Mouse (Mus musculus) forebrain, embryonic 15.5 days (tissue): Measurements from ENCODE around the gene Zkscan6. TPM values are rescaled to one million over a fixed set of nuclear protein-coding genes. Genes with fewer than 3 reads are reported as not detected.

Source experiments
- ATAC-seq: fragments of 200-750 bp; cut with Nextera tagmentation; replicated peaks from 2 replicates; pipeline ENCODE4 v1.8.0; 2017; ENCODE audit warnings: mild to moderate bottlenecking, moderate TSS enrichment, moderate library complexity
- H3K27ac ChIP-seq: fragments of 300-500 bp; sonication (generic); replicated peaks from 2 replicates; pipeline ENCODE4 v1.5.1; 2015; ENCODE audit warnings: mild to moderate bottlenecking, inconsistent platforms
- H3K27me3 ChIP-seq: fragments of 300-500 bp; sonication (generic); 2 replicates; pipeline ENCODE4 v1.6.1; 2015; ENCODE audit warnings: inconsistent platforms
- H3K36me3 ChIP-seq: fragments of 300-500 bp; sonication (generic); 2 replicates; pipeline ENCODE4 v1.6.1; 2015; ENCODE audit warnings: mild to moderate bottlenecking, inconsistent platforms
- H3K4me1 ChIP-seq: fragments of 300-500 bp; sonication (generic); 2 replicates; pipeline ENCODE4 v1.6.1; 2015; ENCODE audit warnings: inconsistent platforms
- H3K4me2 ChIP-seq: fragments of 300-500 bp; sonication (generic); replicated peaks from 2 replicates; pipeline ENCODE4 v1.6.1; 2015; ENCODE audit warnings: mild to moderate bottlenecking, inconsistent platforms
- H3K4me3 ChIP-seq: fragments of 300-500 bp; sonication (generic); 2 replicates; pipeline ENCODE4 v1.5.1; 2015; ENCODE audit warnings: mild to moderate bottlenecking, inconsistent platforms
- H3K9ac ChIP-seq: fragments of 300-500 bp; sonication (generic); replicated peaks from 2 replicates; pipeline ENCODE4 v1.6.1; 2015; ENCODE audit warnings: mild to moderate bottlenecking, inconsistent platforms
- H3K9me3 ChIP-seq: fragments of 300-500 bp; sonication (generic); 2 replicates; pipeline ENCODE4 v1.6.1; 2016; ENCODE audit warnings: inconsistent platforms
- WGBS: fragments of 180-500 bp; shearing (Covaris S2); methylation state at CpG from one replicate; pipeline ENCODE4 v1.1.7; 2015; ENCODE audit warnings: mixed read lengths; 5-methylcytosine and 5-hydroxymethylcytosine counted together
- polyA plus RNA-seq: library from polyadenylated mRNA; unstranded; fragments of >200 nt; fragmentation: Nextera tagmentation; extraction: Ambion mirVana; gene quantifications from 2 replicates; pipeline ENCODE4 v1.2.1, GENCODE M21; 2015

Zkscan6 gene
- polyA plus RNA-seq, 1 experiment from 2014 or later: 26.5 TPM

- Histone ChIP-seq H3K27ac (no peak overlapping the region), H3K9ac (no peak overlapping the region), H3K4me3 (no peak overlapping the region), H3K9me3 (no peaks in the 10 kb centered on the region), H3K4me2 (no peak overlapping the region), H3K36me3 (peaks cover 13% of the 10 kb centered on the region; the same call in 1 of the 2 replicates), H3K27me3 (no peaks in the 10 kb centered on the region), H3K4me1 (peaks cover 20% of the 10 kb centered on the region)
- ATAC-seq: no peak
- WGBS: 95% methylated on average over 3 of the region's 3 CpGs
These were observed 25.4 kb upstream of the Zkscan6 start for GRCm38 (mm10) chr11:65781596-65781995.

DNA sequence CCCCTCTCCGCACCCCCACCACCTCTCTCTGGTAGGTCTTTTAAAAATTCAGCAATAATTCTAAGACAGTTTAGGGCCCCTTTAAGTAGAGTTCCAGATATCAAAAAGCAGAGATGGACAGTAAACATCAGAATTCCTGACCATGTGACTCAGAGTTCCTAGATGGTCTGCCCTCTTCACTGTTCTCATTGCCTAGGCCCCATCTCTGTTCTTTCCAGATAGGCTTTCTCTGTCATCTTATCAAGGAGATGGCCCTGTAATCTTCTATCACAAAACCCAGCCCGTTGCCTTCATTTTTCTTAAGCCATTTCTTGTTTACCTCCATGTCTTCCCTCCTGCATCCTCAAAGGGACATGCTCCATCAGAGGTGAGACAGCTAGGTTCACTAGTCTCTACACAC lies 20.8 kb upstream of the Zkscan6 start:
- Histone ChIP-seq H3K27me3 (no peaks in the 10 kb centered on the region), H3K4me2 (peak overlapping the region; percentile 67), H3K27ac (no peak overlapping the region), H3K4me3 (peak overlapping the region; percentile 89; the same call in 1 of the 2 replicates), H3K9ac (no peak overlapping the region), H3K4me1 (peaks cover 21% of the 10 kb centered on the region), H3K36me3 (no peaks in the 10 kb centered on the region), H3K9me3 (no peaks in the 10 kb centered on the region)
- WGBS: 91% methylated on average over 2 of the region's 2 CpGs
- ATAC-seq: no peak

- Histone ChIP-seq H3K4me1 (peaks cover 21% of the 10 kb centered on the region), H3K9me3 (no peaks in the 10 kb centered on the region), H3K9ac (peak overlapping the region; percentile 94), H3K27me3 (no peaks in the 10 kb centered on the region), H3K36me3 (no peaks in the 10 kb centered on the region), H3K4me3 (peak overlapping the region; percentile 89), H3K4me2 (peak overlapping the region; percentile 67), H3K27ac (peak overlapping the region; percentile 85)
- under 1% methylated on average over 71 of the region's 71 CpGs for WGBS
- peak; percentile 90 for ATAC-seq
These were observed 19.4 kb upstream of the Zkscan6 start for GRCm38 (mm10) chr11:65787421-65788151.

DNA sequence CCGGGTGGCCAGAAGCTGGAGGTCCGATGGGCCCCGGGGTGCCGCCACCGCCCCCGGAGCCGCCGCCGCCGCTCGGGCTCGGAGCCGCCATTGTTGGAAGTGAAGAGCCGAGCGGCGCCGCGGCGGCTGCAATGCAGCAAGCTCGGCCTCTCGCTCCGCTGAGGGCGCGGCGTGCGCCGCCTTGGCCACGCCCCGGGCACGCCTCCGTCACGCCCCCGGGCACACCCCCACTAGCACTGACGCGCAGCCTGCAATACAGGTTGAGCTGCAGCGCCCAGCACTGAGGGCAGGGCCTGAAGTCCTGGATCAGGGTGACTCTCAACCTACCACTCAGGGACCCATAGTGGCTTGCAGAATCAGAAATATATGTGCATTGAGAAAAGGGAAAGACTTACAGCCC lies 18.8 kb upstream of the Zkscan6 start, which contains the start of gene Map2k4:
Gene Map2k4, minus strand, starts transcription at position 144 of the 400 bp plus-strand sequence.
- H3K27me3 ChIP-seq: no peaks in the 10 kb centered on the region
- H3K9me3 ChIP-seq: no peaks in the 10 kb centered on the region
- peak within 1 kb of the TSS; percentile 89 for H3K4me3 ChIP-seq
- peak within 1 kb of the TSS; percentile 67 for H3K4me2 ChIP-seq
- WGBS: 0% methylated on average over 23 of the region's 36 CpGs
- H3K36me3 ChIP-seq: no peaks in the 10 kb centered on the region
- H3K4me1 ChIP-seq: peaks cover 21% of the 10 kb centered on the region
- H3K9ac ChIP-seq: peak within 1 kb of the TSS; percentile 94
- ATAC-seq: peak; percentile 100
- peak within 1 kb of the TSS; percentile 85 for H3K27ac ChIP-seq

DNA sequence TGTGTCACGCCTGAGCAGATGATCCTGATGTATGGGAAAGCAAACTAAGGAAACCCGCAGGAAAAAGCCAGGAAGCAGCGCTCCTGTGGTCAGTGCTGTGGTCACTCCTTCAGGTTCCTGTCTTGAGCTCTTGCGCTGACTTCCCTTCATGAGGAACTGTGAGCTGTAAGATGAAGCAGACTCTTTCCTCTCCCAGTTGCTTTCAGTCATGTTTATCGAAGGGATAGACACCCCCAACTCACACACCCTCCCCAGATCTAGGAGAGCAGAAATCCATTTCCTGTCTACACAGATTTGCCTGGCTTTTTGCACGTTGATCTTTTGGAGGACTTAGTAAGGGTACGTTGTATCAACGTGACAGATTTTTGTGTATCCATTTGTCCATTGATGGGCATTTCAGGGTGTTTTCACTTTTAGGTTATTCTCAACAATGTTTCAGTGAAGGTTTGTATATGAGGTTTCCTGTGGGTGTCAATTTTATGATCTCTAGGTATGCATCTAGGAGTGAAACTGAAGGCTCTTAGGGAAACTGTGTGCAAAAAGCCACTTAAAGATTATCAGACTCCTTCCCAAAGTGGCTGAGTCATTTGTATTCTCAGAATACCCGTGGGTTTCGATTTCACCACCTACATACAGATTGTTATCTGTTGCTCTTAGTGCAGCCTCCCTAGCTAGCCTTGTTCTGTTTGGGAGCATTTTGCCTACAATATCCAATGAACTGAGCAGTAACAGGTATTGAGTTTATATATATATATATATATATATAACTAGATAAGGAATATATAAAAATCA lies 12.4 kb upstream of the Zkscan6 start:
- no peak overlapping the region for H3K4me2 ChIP-seq
- WGBS: 83% methylated on average over 10 of the region's 10 CpGs
- H3K4me3 ChIP-seq: no peak overlapping the region
- no peaks in the 10 kb centered on the region for H3K27me3 ChIP-seq
- H3K4me1 ChIP-seq: no peaks in the 10 kb centered on the region
- H3K9me3 ChIP-seq: no peaks in the 10 kb centered on the region
- no peak overlapping the region for H3K9ac ChIP-seq
- no peak for ATAC-seq
- H3K36me3 ChIP-seq: no peaks in the 10 kb centered on the region
- H3K27ac ChIP-seq: no peak overlapping the region

GRCm38 (mm10) chr11:65795896-65796295 lies 11.1 kb upstream of the Zkscan6 start:
- Histone ChIP-seq H3K27me3 (no peaks in the 10 kb centered on the region), H3K9me3 (no peaks in the 10 kb centered on the region), H3K9ac (no peak overlapping the region), H3K4me1 (no peaks in the 10 kb centered on the region), H3K36me3 (no peaks in the 10 kb centered on the region), H3K4me3 (no peak overlapping the region), H3K4me2 (no peak overlapping the region), H3K27ac (no peak overlapping the region)
- 86% methylated on average over 1 of the region's 1 CpGs for WGBS
- no peak for ATAC-seq

DNA sequence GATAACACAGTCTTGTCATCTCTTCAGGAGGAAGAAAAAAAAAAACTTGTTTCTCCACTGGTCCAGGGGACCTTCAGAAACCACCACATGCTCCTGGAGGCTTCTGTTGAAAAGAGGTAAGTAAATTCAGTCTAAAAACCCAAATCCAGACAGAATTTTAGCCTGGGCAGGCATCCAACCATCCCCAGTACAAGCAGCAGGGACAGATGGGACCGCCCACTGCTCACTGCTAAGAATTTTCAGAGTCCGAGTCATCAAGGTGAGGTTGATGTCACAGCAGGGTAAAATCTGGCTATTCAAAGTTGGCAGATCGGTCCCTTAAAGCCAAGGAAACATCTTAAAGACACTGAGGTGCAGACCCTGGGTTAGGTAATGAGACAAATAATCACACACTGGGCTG lies 5.1 kb upstream of the Zkscan6 start:
- Histone ChIP-seq H3K36me3 (no peaks in the 10 kb centered on the region), H3K4me3 (no peak overlapping the region), H3K9ac (no peak overlapping the region), H3K4me2 (no peak overlapping the region), H3K4me1 (peaks cover 7% of the 10 kb centered on the region; the same call in 1 of the 2 replicates), H3K27ac (no peak overlapping the region), H3K27me3 (no peaks in the 10 kb centered on the region), H3K9me3 (no peaks in the 10 kb centered on the region)
- no peak for ATAC-seq
- WGBS: 56% methylated on average over 3 of the region's 3 CpGs

GRCm38 (mm10) chr11:65806321-65806904 lies 562 bp upstream of the Zkscan6 start:
- Histone ChIP-seq H3K4me3 (peak overlapping the region; percentile 56), H3K9me3 (no peaks in the 10 kb centered on the region), H3K27me3 (no peaks in the 10 kb centered on the region), H3K4me2 (peak overlapping the region; percentile 91), H3K36me3 (no peaks in the 10 kb centered on the region), H3K4me1 (peaks cover 28% of the 10 kb centered on the region), H3K27ac (peak overlapping the region; percentile 71; the same call in 1 of the 2 replicates), H3K9ac (peak overlapping the region; percentile 67)
- WGBS: 2% methylated on average over 20 of the region's 20 CpGs
- ATAC-seq: peak; percentile 72

DNA sequence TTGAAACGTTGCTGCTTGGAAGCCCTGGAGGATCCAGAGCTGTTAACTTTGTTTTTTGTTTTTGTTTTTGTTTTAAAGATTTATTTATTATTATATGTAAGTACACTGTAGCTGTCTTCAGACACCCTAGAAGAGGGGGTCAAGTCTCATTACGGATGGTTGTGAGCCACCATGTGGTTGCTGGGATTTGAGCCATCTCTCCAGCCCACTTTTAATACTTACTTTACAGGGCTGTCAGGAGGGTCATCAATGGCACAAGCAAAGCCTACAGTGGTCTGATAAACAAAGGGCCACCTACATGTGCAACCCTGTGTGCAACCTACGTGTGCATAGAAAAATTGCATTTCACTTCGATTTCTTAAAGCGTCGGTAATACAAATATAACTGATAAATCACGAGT lies 626 bp downstream of the Zkscan6 start:
- ATAC-seq: peak; percentile 44; the same call in 1 of the 2 replicates
- peak overlapping the region; percentile 55 for H3K4me2 ChIP-seq
- H3K9me3 ChIP-seq: no peaks in the 10 kb centered on the region
- no peaks in the 10 kb centered on the region for H3K36me3 ChIP-seq
- H3K4me1 ChIP-seq: peaks cover 34% of the 10 kb centered on the region
- WGBS: 49% methylated on average over 7 of the region's 7 CpGs
- H3K9ac ChIP-seq: peak overlapping the region; percentile 67
- H3K4me3 ChIP-seq: peak overlapping the region; percentile 56
- H3K27me3 ChIP-seq: no peaks in the 10 kb centered on the region
- H3K27ac ChIP-seq: peak overlapping the region; percentile 71; the same call in 1 of the 2 replicates

GRCm38 (mm10) chr11:65812088-65812487 lies 5.1 kb downstream of the Zkscan6 start:
- peaks cover 49% of the 10 kb centered on the region for H3K4me1 ChIP-seq
- H3K27ac ChIP-seq: no peak overlapping the region
- H3K4me3 ChIP-seq: no peak overlapping the region
- no peak overlapping the region for H3K9ac ChIP-seq
- 25% methylated on average over 5 of the region's 5 CpGs for WGBS
- peaks cover 11% of the 10 kb centered on the region; the same call in 1 of the 2 replicates for H3K36me3 ChIP-seq
- no peak overlapping the region for H3K4me2 ChIP-seq
- ATAC-seq: no peak
- H3K9me3 ChIP-seq: no peaks in the 10 kb centered on the region
- H3K27me3 ChIP-seq: no peaks in the 10 kb centered on the region

DNA sequence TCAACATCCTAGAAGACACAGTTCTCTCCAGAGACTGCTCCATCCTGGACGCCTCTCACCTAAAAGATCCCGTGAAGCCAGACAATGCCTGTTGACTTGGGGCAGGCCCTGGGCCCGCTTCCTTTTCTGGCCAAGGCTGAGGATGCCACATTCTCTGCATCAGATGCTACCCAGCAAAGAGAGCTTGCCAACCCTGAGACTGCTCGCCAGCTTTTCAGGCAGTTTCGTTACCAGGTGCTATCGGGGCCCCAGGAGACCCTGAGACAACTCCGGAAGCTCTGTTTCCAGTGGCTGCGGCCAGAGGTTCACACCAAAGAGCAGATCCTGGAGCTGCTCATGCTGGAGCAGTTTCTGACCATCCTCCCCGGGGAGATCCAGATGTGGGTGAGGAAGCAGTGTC lies 7.4 kb downstream of the Zkscan6 start:
- Histone ChIP-seq H3K4me2 (no peak overlapping the region), H3K4me3 (no peak overlapping the region), H3K9me3 (no peaks in the 10 kb centered on the region), H3K9ac (no peak overlapping the region), H3K36me3 (peaks cover 11% of the 10 kb centered on the region; the same call in 1 of the 2 replicates), H3K27me3 (no peaks in the 10 kb centered on the region), H3K27ac (no peak overlapping the region), H3K4me1 (peaks cover 33% of the 10 kb centered on the region)
- 81% methylated on average over 9 of the region's 9 CpGs for WGBS
- no peak for ATAC-seq

GRCm38 (mm10) chr11:65816237-65816636 lies 9.3 kb downstream of the Zkscan6 start:
- no peak overlapping the region; the same call in 1 of the 2 replicates for H3K9ac ChIP-seq
- 28% methylated on average over 6 of the region's 6 CpGs for WGBS
- peak overlapping the region; percentile 74 for H3K27ac ChIP-seq
- peaks cover 28% of the 10 kb centered on the region for H3K4me1 ChIP-seq
- no peak overlapping the region for H3K4me2 ChIP-seq
- H3K27me3 ChIP-seq: no peaks in the 10 kb centered on the region
- peaks cover 11% of the 10 kb centered on the region; the same call in 1 of the 2 replicates for H3K36me3 ChIP-seq
- ATAC-seq: peak; percentile 48
- H3K9me3 ChIP-seq: no peaks in the 10 kb centered on the region
- H3K4me3 ChIP-seq: no peak overlapping the region
